Mouse (Mus musculus) adrenal gland (tissue): ENCODE measurements around the gene Tctn3.
"Not testable (repeated sequence)": the region's sequence is repeated elsewhere in the genome, so short reads cannot be mapped to it uniquely, and the experiment has no call there.

ENCODE experiments used
- intact Hi-C: fragments of 180-260 bp; cut with DNase I; formaldehyde crosslinking; loops from one replicate; pipeline ENCODE4 v1.15.1; 2025

Tctn3 gene

DNA sequence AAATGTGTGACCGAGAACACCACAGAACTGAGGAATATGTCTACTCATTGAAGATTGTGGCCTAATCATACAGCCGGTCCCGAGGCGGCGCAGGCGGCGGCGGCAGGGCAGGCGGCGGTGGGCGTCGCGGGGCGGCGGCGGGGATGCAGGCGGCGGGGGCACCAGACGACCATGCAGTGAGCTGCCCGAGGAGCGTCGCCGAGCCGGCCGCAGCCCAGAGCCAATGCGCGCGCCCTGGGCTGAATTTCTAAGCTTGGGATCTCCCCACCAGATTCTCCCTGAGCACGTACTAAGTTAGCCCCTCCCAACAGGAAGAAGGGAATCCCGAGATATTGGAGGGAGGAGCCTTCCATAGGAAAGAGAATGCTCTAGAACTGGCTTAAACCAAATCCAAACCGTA lies 50.5 kb downstream of the Tctn3 start:
- intact Hi-C loops: not testable (repeated sequence)

GRCm38 (mm10) chr19:40556029-40556428 lies 56.0 kb downstream of the Tctn3 start:
- intact Hi-C loops: no loop called here

DNA sequence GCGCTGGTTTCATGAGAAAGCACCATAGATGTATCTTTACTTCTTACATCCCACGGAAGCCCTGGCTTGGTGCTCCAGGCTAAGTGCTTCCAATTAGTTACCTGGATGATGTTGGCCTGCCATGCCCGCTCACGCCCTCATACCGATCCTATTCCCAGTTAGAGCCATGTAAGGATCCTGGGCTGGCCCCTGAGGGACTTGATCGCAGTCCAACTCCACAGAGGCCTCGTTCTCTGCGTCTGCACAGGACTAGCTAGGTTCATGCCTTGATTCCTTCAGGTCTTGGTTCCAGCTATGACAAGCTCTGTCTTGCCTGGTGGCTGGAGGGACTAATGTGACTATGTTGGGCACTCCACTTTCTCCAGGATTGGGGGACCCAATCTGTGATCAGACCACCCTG lies 56.9 kb downstream of the Tctn3 start:
- intact Hi-C loops: no loop called here

DNA sequence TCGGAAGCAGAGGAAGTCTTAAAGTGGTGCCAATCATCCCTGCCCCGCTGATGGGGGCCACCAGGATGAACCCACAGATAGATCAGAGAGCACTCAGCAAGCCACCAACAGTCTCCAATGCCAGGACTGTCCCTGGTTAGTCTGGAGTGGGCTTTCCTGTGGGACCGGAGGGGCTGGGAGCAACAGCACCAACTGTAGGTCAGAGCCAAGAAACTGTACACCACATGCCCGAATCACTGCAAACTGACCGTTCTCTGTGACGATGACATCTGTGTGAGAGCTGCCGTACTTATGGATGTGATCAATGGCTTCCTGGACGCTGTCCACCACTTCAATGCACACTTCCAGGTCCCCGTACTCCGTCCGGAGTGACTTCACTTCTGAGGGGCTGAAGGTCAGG lies 57.7 kb downstream of the Tctn3 start:
- intact Hi-C loops: no loop called here

DNA sequence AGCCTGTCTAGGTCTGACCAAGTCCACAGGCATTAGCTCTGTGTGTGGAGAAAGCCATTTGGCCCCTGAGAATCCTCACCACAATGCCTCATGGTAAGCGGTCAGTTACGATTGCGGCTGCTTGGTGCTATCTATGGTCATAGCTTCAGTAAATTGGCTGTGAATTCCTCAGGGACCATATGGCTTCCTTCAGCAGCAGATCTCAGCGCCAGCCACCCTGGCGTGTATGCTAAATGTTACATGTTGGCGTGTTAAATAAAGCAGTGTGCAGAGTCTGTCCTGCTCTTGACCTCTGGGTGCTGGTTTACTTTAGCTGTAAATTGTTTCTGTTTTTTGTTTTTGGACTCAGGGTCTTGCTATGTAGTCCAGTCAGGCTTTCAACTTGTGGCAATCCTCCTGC lies 58.2 kb downstream of the Tctn3 start:
- intact Hi-C loops: no loop called here

- intact Hi-C loops: no loop called here
Measured at GRCm38 (mm10) chr19:40553014-40553789, 58.8 kb downstream of the Tctn3 start.

- intact Hi-C loops: no loop called here
Measured at GRCm38 (mm10) chr19:40549516-40550135, 62.4 kb downstream of the Tctn3 start.

DNA sequence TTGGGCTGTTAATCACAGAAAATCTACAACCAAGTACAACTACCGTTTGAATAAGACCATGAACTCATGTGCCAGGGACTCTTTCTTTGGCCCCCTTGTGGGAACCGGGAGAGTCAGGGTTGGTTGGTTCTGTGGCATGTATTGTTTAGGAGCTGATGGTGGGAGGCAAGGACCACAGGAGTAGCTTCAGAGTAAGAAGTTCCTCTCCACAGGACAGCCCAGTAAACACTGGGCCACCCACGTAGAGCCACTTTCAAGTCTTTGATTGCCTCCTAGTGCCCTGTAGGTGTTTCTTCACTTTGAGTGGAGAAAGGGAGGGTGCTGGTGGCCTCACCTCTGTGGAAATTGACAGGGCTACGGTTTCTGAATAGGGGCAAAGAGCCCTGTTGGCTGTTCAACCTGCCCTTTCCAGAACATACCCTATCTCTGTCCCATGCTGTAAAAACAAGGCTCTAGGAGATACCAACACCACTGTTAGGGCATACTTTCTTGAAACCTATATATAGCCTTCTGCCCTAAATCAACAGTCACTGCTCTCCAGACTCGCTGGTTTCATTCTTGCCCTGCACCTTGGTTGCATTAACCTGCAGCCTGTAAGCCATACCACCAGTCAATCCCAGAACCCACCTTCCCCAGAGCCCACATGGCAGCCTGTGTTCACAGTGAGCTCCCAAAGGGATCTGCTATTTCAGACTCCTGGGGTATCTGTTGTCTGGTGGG lies 63.1 kb downstream of the Tctn3 start:
- intact Hi-C loops: no loop called here

DNA sequence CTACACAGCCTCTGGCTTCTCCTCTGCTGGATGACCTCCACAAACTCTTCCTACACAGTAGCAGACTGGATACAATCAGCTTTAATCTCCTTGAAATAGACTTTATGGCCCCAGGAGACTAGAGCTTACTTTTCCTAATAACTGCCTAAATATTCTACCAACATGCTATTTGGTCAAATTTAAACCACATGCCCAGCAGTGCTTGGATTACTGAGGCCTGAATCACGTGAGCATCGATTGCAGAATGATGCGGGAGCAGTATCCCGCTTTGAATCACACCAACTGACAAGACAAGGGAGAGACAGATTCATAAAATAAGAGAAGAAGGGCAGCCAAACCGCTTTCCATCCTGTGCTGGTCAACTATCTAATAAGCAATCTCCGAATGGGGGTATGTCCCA lies 63.6 kb downstream of the Tctn3 start:
- intact Hi-C loops: no loop called here
